Mouse (Mus musculus) kidney, postnatal 25 days (tissue): ENCODE measurements around the gene Cebpb.

Experiments
- DNase-seq, 2 experiments: peaks; one replicate each; pipeline ENCODE4 v3.0.0; 2021; ENCODE audit warnings: mixed read lengths in 2 of 2

The Cebpb gene

GRCm38 (mm10) chr2:167723589-167724206, 35.0 kb downstream of the Cebpb start:
- no peak for DNase-seq

GRCm38 (mm10) chr2:167725879-167726278, 37.2 kb downstream of the Cebpb start:
- DNase-seq: no peak

GRCm38 (mm10) chr2:167727161-167727560, 38.4 kb downstream of the Cebpb start:
- peak; percentile 80 to 87 for DNase-seq

GRCm38 (mm10) chr2:167730036-167730435, 41.3 kb downstream of the Cebpb start:
- DNase-seq: no peak

DNA sequence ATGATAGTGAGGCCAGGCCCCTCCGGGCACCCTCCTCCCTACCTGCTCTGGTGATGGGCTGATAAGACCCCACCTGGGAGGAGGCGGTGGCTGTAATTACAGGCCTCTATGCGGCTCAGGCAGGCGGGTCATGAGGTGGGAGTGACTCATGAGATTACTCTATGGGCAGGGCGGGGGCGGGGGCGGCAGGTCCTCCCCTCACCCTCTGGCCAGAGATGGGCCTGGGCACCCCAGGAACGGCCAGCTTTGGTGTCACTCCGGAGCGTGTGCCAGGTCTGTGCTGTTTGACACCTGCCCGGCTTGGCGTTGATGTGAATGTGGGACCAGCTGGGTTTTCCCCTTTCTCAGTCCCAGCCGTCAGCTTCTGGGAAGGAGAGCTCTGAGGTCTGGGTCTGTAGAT, 42.4 kb downstream of the Cebpb start:
- DNase-seq: no peak

DNA sequence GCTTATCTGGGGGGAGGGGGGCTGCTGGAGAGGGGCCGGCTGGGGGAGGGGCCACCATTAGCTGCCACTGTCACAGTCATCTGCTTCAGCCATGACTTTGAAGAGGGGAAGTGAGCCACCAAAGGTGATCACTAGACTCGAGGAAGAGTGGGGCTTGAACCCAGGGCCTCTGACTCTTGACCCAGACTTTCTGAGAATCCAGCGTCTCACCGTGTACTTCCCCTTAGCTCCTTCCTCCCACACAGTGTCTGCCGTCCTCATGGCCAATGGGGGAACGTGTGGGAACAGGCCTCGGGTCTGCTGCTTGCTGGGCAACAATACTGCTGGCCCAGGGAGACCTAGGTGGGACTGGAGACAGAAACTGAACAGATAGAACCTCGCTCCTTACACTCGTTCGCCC, 46.1 kb downstream of the Cebpb start:
- DNase-seq: no peak

GRCm38 (mm10) chr2:167739030-167739429, 50.3 kb downstream of the Cebpb start:
- DNase-seq: no peak
